9 mouse cellular contexts compared by ENCODE assay signal in the genomic region with DNA sequence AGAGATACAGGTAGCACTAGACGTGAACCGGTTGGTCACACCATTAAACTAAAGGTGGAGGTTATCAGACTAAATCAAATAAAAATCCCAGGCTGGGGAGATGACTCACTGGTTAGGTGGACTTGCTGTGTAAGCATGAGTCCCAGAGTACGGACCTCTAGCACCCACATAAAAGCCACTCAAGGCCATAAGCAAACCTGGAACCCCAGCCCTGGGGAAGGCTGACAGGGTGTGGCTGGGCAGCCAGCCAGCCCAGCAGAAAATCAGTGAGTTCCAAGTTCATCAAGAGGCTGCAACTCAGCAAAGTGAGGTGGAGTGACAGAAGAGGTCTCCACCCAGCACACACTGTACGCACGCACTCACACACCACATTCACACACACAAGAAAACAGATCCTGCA. TPM values are rescaled to one million over a fixed set of nuclear protein-coding genes. Genes with fewer than 3 reads are reported as not detected.
DNase-seq lines count a peak whose midpoint lies in the region; ATAC-seq lines count a peak whose summit lies in the region.
"Had no signal": no experiment of that assay in that cellular context is flagged by ENCODE, and none has a peak within 500 bp of the region (broad histone marks: within the 10 kb centered on the region; RNA-seq: fewer than 3 reads in every experiment).

No protein-coding gene starts in this region.

- DNase-seq in 3134 (ENCODE audit: extremely low read depth, insufficient read length, low spot score) = peak; percentile 35
- DNase-seq in 416B (ENCODE audit: low read depth) = peak; percentile 81
- peak; percentile 40 for DNase-seq in lung, postnatal 10 days
- DNase-seq in hindbrain, embryonic 14.5 days (ENCODE audit: low spot score) = no peak
- no peak for DNase-seq in right cerebral cortex, postnatal 36 days (ENCODE audit: low spot score in 2 of 2)
- DNase-seq: thymus, adult 2 months had no signal

- no peaks in the 10 kb centered on the region for H3K9me3 ChIP-seq in limb, embryonic 15.5 days
- H3K9me3 ChIP-seq in hindbrain, embryonic 14.5 days (ENCODE audit: control insufficient read depth, low read length) = no peaks in the 10 kb centered on the region
- no peaks in the 10 kb centered on the region for H3K9me3 ChIP-seq in midbrain, embryonic 16.5 days (replicated peaks; ENCODE audit: control insufficient read depth, low read length, poor library complexity, severe bottlenecking)

- WGBS in limb, embryonic 15.5 days = 75% methylated on average over 5 of the region's 5 CpGs
- 94% methylated on average over 5 of the region's 5 CpGs for WGBS in hindbrain, embryonic 14.5 days
- 95% methylated on average over 5 of the region's 5 CpGs for WGBS in midbrain, embryonic 16.5 days

- H3K9ac ChIP-seq in limb, embryonic 15.5 days = no peak overlapping the region
- H3K9ac ChIP-seq in hindbrain, embryonic 14.5 days = no peak overlapping the region
- H3K9ac ChIP-seq in midbrain, embryonic 16.5 days (ENCODE audit: low read depth, low read length) = no peak overlapping the region

- no peaks in the 10 kb centered on the region for H3K36me3 ChIP-seq in limb, embryonic 15.5 days
- no peaks in the 10 kb centered on the region for H3K36me3 ChIP-seq in hindbrain, embryonic 14.5 days (replicated peaks; ENCODE audit: control insufficient read depth, insufficient read depth)
- H3K36me3 ChIP-seq in midbrain, embryonic 16.5 days (ENCODE audit: control insufficient read depth, insufficient read depth, low read length) = 0 out of 2 replicates have a peak, but pooled peaks cover under 1% of the 10 kb centered on the region

- no peaks in the 10 kb centered on the region for H3K27me3 ChIP-seq in limb, embryonic 15.5 days
- no peaks in the 10 kb centered on the region for H3K27me3 ChIP-seq in hindbrain, embryonic 14.5 days (ENCODE audit: control insufficient read depth, insufficient read depth, low read length)
- H3K27me3 ChIP-seq in midbrain, embryonic 16.5 days (ENCODE audit: control insufficient read depth, insufficient read depth, low read depth, low read length) = no peaks in the 10 kb centered on the region

- H3K4me2 ChIP-seq in limb, embryonic 15.5 days = no peak overlapping the region
- no peak overlapping the region for H3K4me2 ChIP-seq in hindbrain, embryonic 14.5 days (replicated peaks)
- H3K4me2 ChIP-seq in midbrain, embryonic 16.5 days (ENCODE audit: low read length) = no peak overlapping the region
- H3K4me2 ChIP-seq: heart, embryonic 11.5 days had no signal

- no peak overlapping the region for H3K4me3 ChIP-seq in limb, embryonic 15.5 days
- no peak overlapping the region for H3K4me3 ChIP-seq in hindbrain, embryonic 14.5 days (replicated peaks; ENCODE audit: low read length)
- no peak overlapping the region for H3K4me3 ChIP-seq in midbrain, embryonic 16.5 days (ENCODE audit: low read depth, low read length)

- H3K27ac ChIP-seq in limb, embryonic 15.5 days = no peak overlapping the region
- H3K27ac ChIP-seq in hindbrain, embryonic 14.5 days = no peak overlapping the region
- H3K27ac ChIP-seq in midbrain, embryonic 16.5 days (ENCODE audit: low read length) = no peak overlapping the region

- peaks cover 7% of the 10 kb centered on the region; the same call in 1 of the 2 replicates for H3K4me1 ChIP-seq in limb, embryonic 15.5 days
- 0 out of 2 replicates have a peak, but pooled peaks cover 4% of the 10 kb centered on the region for H3K4me1 ChIP-seq in hindbrain, embryonic 14.5 days (replicated peaks; ENCODE audit: control insufficient read depth, insufficient read depth, low read length)
- H3K4me1 ChIP-seq in midbrain, embryonic 16.5 days (ENCODE audit: control insufficient read depth, insufficient read depth, low read length) = peaks cover 3% of the 10 kb centered on the region; the same call in 1 of the 2 replicates

- ATAC-seq in limb, embryonic 15.5 days (ENCODE audit: insufficient number of reproducible peaks, low FRiP score, low TSS enrichment, low read depth) = peak; percentile 46; the same call in 1 of the 2 replicates
- no peak for ATAC-seq in hindbrain, embryonic 14.5 days (ENCODE audit: low FRiP score)
- ATAC-seq in midbrain, embryonic 16.5 days = no peak

RNA-seq across cellular contexts. Expression of a gene that starts 14.9 kb away (rescaled TPM):
- polyA plus RNA-seq in limb, embryonic 15.5 days (2015; fragmentation: Nextera tagmentation; extraction: Ambion mirVana) = 15.5 and 16.6 TPM in 2 replicates
- 12.1 and 13.8 TPM in 2 replicates for polyA plus RNA-seq in hindbrain, embryonic 14.5 days (2014; fragmentation: Nextera tagmentation; extraction: Ambion mirVana)
- polyA plus RNA-seq in midbrain, embryonic 16.5 days (2015; fragmentation: Nextera tagmentation; extraction: Ambion mirVana) = 14.5 and 16.6 TPM in 2 replicates

RNA-seq across cellular contexts. Expression of a gene that starts 52.8 kb away (rescaled TPM):
- polyA plus RNA-seq in limb, embryonic 15.5 days (2015; fragmentation: Nextera tagmentation; extraction: Ambion mirVana) = 448 and 534 TPM in 2 replicates
- polyA plus RNA-seq in hindbrain, embryonic 14.5 days (2014; fragmentation: Nextera tagmentation; extraction: Ambion mirVana) = 361 and 419 TPM in 2 replicates
- 300 and 310 TPM in 2 replicates for polyA plus RNA-seq in midbrain, embryonic 16.5 days (2015; fragmentation: Nextera tagmentation; extraction: Ambion mirVana)

Comparison
In these comparisons a context has a peak if more than half of its experiments do, and no peak if none do; other contexts are left out.
1. DNase-seq: peak in 3134 (single experiment), 416B (single experiment) and lung, postnatal 10 days (single experiment); none in hindbrain, embryonic 14.5 days (single experiment) and right cerebral cortex, postnatal 36 days (0 of 2).